In the genomic region with DNA sequence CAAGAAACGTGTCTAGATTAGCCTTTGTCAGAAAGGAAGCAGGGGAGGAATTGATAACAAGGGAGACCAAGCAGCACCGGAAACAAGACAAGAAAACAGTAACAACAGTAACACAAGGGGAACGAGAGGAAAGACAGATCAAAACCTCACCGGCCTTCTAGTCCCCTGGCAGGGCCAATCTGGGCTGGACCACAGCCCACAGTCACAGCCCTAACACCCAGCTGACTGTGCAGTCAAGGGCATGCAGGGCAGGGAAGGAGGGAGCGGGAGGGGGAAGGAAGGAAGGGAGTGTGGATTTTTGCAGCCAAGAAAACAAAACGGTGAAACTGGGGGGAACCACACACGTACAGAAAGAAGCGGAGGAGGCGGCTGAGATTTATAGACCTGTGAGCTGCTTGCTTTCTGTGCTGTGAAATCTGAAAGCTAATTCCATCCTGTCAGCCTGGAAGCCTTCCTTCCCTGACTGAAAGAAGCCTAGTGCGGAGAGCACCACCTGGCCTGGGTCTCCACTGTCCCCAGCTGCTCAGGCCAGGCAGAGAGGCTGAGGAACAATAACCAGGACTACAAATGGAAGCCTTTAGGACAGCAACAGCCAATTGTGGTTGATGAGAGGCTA, we compare ENCODE assay signal across 9 mouse cellular contexts. TPM values are rescaled to one million over a fixed set of nuclear protein-coding genes. Genes with fewer than 3 reads are reported as not detected.
DNase-seq lines count a peak whose midpoint lies in the region; ATAC-seq lines count a peak whose summit lies in the region.
"Had no signal": no experiment of that assay in that cellular context is flagged by ENCODE, and none has a peak within 500 bp of the region (broad histone marks: within the 10 kb centered on the region; RNA-seq: fewer than 3 reads in every experiment).

No protein-coding gene starts in this region.

- no peak overlapping the region for H3K4me2 ChIP-seq in neural tube, embryonic 14.5 days (ENCODE audit: low read depth, low read length)

- peak; percentile 78 for DNase-seq in adrenal gland, postnatal 10 days
- DNase-seq in adrenal gland, postnatal 4 days (ENCODE audit: low spot score in 2 of 2): no peak
- DNase-seq in right cerebral cortex, adult 18-20 months: peak; percentile 71
- DNase-seq in right cerebral cortex, postnatal 4 days: no peak
- DNase-seq in left cerebral cortex, postnatal 10 days (ENCODE audit: extremely low spot score in 1 of 2, low spot score in 2 of 2): peak; percentile 56 to 61
- no peak for DNase-seq in retina, postnatal 1 day
- DNase-seq in cerebellum, adult 9-10 months: no peak

- ATAC-seq in neural tube, embryonic 14.5 days (ENCODE audit: low read depth): peak; percentile 50; the same call in 1 of the 2 replicates

- H3K9ac ChIP-seq in neural tube, embryonic 14.5 days (replicated peaks; ENCODE audit: low read depth, low read length): no peak overlapping the region; the same call in 1 of the 2 replicates

- intact Hi-C loops in left cerebral cortex, postnatal 10 days (cut with DNase I): no loop called here

- no peaks in the 10 kb centered on the region for H3K9me3 ChIP-seq in neural tube, embryonic 14.5 days (ENCODE audit: control insufficient read depth, low read length)

- 40% methylated on average over 10 of the region's 10 CpGs for WGBS in neural tube, embryonic 14.5 days

- peaks cover 8% of the 10 kb centered on the region; the same call in 1 of the 2 replicates for H3K4me1 ChIP-seq in neural tube, embryonic 14.5 days (ENCODE audit: control insufficient read depth, insufficient read depth, low read length)

- H3K4me3 ChIP-seq in neural tube, embryonic 14.5 days (ENCODE audit: low read depth, low read length): no peak overlapping the region
- H3K4me3 ChIP-seq: myocyte had no signal

- H3K27ac ChIP-seq in neural tube, embryonic 14.5 days (ENCODE audit: low read depth, low read length): peak overlapping the region; percentile 72

- H3K27me3 ChIP-seq in neural tube, embryonic 14.5 days (ENCODE audit: control insufficient read depth, insufficient read depth, low read length): no peaks in the 10 kb centered on the region

- H3K36me3 ChIP-seq in neural tube, embryonic 14.5 days (ENCODE audit: control insufficient read depth, insufficient read depth, low read length): no peaks in the 10 kb centered on the region

RNA-seq across cellular contexts. Expression of gene 4931414P19Rik, which starts 13.4 kb away (rescaled TPM):
- total RNA-seq in adrenal gland, postnatal 10 days (2021): 1 to 10 TPM; 4.9 to 6.9 TPM
- 1 to 10 TPM; 6.4 to 7.8 TPM for total RNA-seq in adrenal gland, postnatal 4 days (2021)
- total RNA-seq in left cerebral cortex, postnatal 10 days (2021): 1 to 10 TPM; 3.6 to 5.8 TPM
- 4.6 and 5.0 TPM in 2 replicates for polyA plus RNA-seq in neural tube, embryonic 14.5 days (2014; fragmentation: Nextera tagmentation; extraction: Ambion mirVana)

RNA-seq across cellular contexts. Expression of gene Ajuba, which starts 15.1 kb away (rescaled TPM):
- total RNA-seq in adrenal gland, postnatal 10 days (2021): 10 to 100 TPM; 18.9 to 20.7 TPM
- 10 to 100 TPM; 27.3 to 27.5 TPM for total RNA-seq in adrenal gland, postnatal 4 days (2021)
- 1 to 10 TPM; 3.2 to 3.7 TPM for total RNA-seq in left cerebral cortex, postnatal 10 days (2021)
- 2.3 and 5.7 TPM in 2 replicates for polyA plus RNA-seq in neural tube, embryonic 14.5 days (2014; fragmentation: Nextera tagmentation; extraction: Ambion mirVana)

RNA-seq across cellular contexts. Expression of gene Psmb5, which starts 25.4 kb away (rescaled TPM):
- 100 to 1,000 TPM; 226 to 247 TPM for total RNA-seq in adrenal gland, postnatal 10 days (2021)
- 100 to 1,000 TPM; 219 to 220 TPM for total RNA-seq in adrenal gland, postnatal 4 days (2021)
- total RNA-seq in left cerebral cortex, postnatal 10 days (2021): 100 to 1,000 TPM; 196 to 203 TPM
- polyA plus RNA-seq in neural tube, embryonic 14.5 days (2014; fragmentation: Nextera tagmentation; extraction: Ambion mirVana): 428 and 435 TPM in 2 replicates

RNA-seq across cellular contexts. Expression of gene Psmb11, which starts 28.8 kb away (rescaled TPM):
- not detected for total RNA-seq in adrenal gland, postnatal 10 days (2021)
- not detected for total RNA-seq in adrenal gland, postnatal 4 days (2021)
- total RNA-seq in left cerebral cortex, postnatal 10 days (2021): not detected
- polyA plus RNA-seq in neural tube, embryonic 14.5 days (2014; fragmentation: Nextera tagmentation; extraction: Ambion mirVana): 0.05 and 0.26 TPM in 2 replicates
- polyA plus RNA-seq: myocyte had no signal

RNA-seq across cellular contexts. Expression of gene Haus4, which starts 38.0 kb away (rescaled TPM):
- total RNA-seq in adrenal gland, postnatal 10 days (2021): 10 to 100 TPM; 31.0 to 32.5 TPM
- total RNA-seq in adrenal gland, postnatal 4 days (2021): 10 to 100 TPM; 45.6 to 52.5 TPM
- total RNA-seq in left cerebral cortex, postnatal 10 days (2021): 1 to 10 TPM; 3.3 to 4.5 TPM
- 22.0 and 23.0 TPM in 2 replicates for polyA plus RNA-seq in neural tube, embryonic 14.5 days (2014; fragmentation: Nextera tagmentation; extraction: Ambion mirVana)

Comparison
In these comparisons a context has a peak if more than half of its experiments do, and no peak if none do; other contexts are left out.
1. DNase-seq: peak in adrenal gland, postnatal 10 days (single experiment), right cerebral cortex, adult 18-20 months (single experiment) and left cerebral cortex, postnatal 10 days (2 of 2); none in adrenal gland, postnatal 4 days (0 of 2), right cerebral cortex, postnatal 4 days (single experiment), retina, postnatal 1 day (single experiment) and cerebellum, adult 9-10 months (single experiment).
2. RNA of gene Ajuba, which starts 15.1 kb away (total RNA-seq): 27.3 to 27.5 TPM in adrenal gland, postnatal 4 days and 18.9 to 20.7 TPM in adrenal gland, postnatal 10 days; 3.2 to 3.7 TPM in left cerebral cortex, postnatal 10 days; every median in the first group is over 4 times any median in the second.